Mouse (Mus musculus) lung, adult 2 months (tissue): Measurements from ENCODE around the gene Gm8220.
"Not testable (repeated sequence)": the region's sequence is repeated elsewhere in the genome, so short reads cannot be mapped to it uniquely, and the experiment has no call there.

Experiments
- CTCF ChIP-seq: fragments of 200-500 bp; IDR thresholded peaks from 2 replicates; pipeline ENCODE4 v1.5.1; 2011; ENCODE audit warnings: mild to moderate bottlenecking, low read length, control low read depth; ENCODE audit not compliant: insufficient read depth
- POLR2A ChIP-seq: fragments of 200-500 bp; IDR thresholded peaks from 2 replicates; pipeline ENCODE4 v1.6.1; 2011; ENCODE audit warnings: low read depth, mild to moderate bottlenecking, control low read depth, low read length, borderline replicate concordance; ENCODE audit errors: extremely low read depth

DNA sequence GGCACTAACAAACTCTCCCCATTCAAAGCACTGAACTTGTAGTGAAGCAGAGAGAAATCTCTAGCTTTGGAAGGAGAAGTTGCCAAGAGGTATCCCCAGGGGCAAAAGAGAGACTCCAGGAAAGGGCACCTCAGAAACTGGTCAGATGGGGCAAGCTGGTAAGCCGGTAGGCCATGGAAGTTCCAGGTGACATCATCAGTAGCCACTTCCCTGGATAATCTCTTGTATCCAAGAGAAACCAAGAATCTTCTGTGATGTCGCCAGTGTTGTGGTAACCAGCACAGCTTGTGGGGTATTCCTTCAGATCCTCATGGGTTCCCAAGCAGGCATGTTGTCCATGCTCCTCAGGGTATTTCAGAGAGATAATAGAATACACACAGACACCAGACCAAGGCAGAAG, at the start of gene Gm8220:
- TF ChIP-seq POLR2A, CTCF: not testable (repeated sequence)
